Mouse (Mus musculus) heart, postnatal 0 days (tissue): ENCODE data around the gene Map2k5.

Experiments used
- CTCF ChIP-seq: IDR thresholded peaks from 2 replicates; pipeline ENCODE4 v1.5.1; 2016; ENCODE audit warnings: antibody characterized with exemption, control low read depth, low read depth
- EP300 ChIP-seq: IDR thresholded peaks from 2 replicates; pipeline ENCODE4 v1.6.1; 2016; ENCODE audit warnings: antibody characterized with exemption, low read depth

GRCm38 (mm10) chr9:63182306-63182960 lies 195.3 kb downstream of the Map2k5 start:
- 0 out of 2 replicates have a peak, but pooled peaks have one; percentile 3 for TF ChIP-seq CTCF
- no peak for TF ChIP-seq EP300
